Mouse (Mus musculus) monocyte, adult 2 months (primary cell): ENCODE measurements at regions not wholly inside any gene's neighbourhood (a gene's known extent, or its start where the extent isn't known, plus 50 kb on each side); places are given as distances from the start of the nearest gene placed in this dataset.
"Not testable (repeated sequence)": the region's sequence is repeated elsewhere in the genome, so short reads cannot be mapped to it uniquely, and the experiment has no call there.

Experiments
- DNase-seq, 2 experiments: peaks; one replicate each; pipeline ENCODE4 v3.0.0; 2022; ENCODE audit warnings: low spot score in 2 of 2, low read depth in 1 of 2

DNA sequence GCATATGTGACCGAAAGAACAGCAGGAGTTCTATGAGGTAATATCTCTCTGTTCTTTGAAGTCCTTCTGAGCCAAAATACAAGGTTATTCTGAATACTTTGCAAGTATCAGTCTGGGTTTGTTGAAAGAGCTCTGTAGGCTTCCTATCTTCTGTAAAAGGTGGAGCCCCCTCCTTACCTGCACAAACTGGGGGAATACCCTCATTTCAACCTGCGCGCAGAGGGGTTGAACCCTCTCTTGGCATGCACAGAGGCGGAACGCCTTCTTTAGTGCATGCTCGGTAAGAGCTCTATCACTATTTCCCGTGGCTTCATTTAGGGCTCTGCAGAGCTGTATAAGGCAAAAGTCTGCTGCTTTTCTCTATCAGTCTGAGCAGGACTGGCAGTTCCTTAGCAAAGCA lies 113.0 kb upstream of the Klf3 start:
- DNase-seq = no peak

- DNase-seq = no peak
These were observed 111.6 kb upstream of the Klf3 start for GRCm38 (mm10) chr5:64691406-64692100.

- no peak for DNase-seq
These were observed 110.9 kb upstream of the Klf3 start for GRCm38 (mm10) chr5:64692335-64692734.

- DNase-seq = no peak
These were observed 109.6 kb upstream of the Klf3 start for GRCm38 (mm10) chr5:64693616-64694015.

DNA sequence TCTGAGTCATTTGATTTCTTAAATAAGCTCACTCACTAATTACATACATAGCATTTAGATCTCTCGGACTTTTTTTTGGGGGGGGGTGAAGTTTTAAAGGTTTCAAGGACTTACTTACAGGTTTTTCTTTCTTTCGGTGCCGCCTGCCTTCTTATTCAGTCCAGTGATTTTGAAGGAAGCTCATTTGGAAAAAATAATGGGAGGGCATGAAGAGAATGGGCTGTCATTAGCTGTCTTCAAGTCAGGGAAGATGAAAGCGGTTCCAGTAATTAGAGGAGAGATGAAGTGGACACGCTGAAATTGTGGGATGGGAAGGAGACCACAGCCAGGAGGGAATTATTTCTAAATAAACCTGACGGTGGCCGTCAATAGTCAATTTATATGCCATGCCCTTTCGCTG lies 108.6 kb upstream of the Klf3 start:
- DNase-seq = no peak

- DNase-seq = no peak
These were observed 107.1 kb upstream of the Klf3 start for GRCm38 (mm10) chr5:64696099-64696498.

- DNase-seq = no peak
These were observed 105.7 kb upstream of the Klf3 start for GRCm38 (mm10) chr5:64697466-64697865.

GRCm38 (mm10) chr5:64698458-64699116 lies 104.6 kb upstream of the Klf3 start:
- DNase-seq = no peak

DNA sequence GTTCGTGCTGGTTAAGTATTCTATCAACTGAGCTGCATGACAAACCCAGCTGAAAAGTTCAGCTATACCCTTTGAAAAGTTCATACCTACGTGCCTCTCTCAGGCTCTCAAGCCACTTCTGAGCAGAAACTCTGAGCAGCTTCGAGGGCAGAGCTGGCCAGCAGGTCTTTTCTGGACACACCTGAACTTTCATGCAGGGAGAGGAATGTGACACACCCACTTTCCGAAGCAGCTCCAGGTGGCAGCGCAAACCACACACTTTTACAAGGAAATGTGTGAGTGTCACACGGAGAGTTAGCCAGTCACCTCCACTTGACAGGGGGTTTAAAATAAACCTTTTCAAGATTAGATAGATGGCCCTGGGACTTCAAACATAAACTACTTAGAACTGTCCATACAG lies 103.2 kb upstream of the Klf3 start:
- DNase-seq = no peak

GRCm38 (mm10) chr5:64701219-64701779 lies 101.9 kb upstream of the Klf3 start:
- DNase-seq = no peak

DNA sequence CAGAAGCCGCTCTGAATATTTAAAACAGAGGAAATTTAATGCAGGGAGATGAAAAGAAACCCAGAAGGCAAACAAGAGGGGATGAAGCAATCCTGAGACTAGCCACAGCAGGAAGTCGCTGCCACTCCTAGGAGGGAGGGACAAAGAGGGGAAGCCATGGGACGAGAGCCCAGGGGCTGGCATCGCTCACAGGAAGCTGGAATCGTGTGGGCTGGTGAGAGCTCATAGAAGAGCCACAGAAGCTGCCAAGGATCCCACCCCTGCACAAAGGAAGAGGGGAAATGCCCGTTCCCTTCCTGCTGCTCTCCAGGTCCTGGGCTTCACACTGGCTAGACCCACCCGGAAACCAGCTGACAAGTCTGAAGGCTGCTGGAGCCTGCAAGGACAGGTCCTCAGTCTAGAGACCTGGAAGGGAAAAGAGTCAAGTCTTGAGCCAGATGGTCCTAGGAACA lies 101.4 kb upstream of the Klf3 start:
- peak; percentile 19 to 39 for DNase-seq

DNA sequence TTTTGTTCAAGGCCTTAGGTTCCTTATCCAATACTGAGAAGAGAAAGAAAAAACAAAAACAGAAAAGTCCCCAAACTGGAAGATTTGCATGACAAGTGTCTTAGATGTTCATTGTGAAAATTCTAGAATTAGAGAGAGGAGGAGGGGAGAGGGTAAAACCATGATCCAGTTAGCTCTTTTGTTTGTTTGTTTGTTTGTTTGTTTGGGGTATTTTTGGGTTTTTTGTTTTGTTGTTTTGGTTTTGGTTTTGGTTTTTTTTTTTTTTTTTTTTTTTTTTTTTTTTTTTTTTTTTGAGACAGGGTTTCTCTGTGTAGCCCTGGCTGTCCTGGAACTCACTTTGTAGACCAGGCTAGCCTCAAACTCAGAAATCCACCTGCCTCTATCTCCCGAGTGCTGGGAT lies 100.8 kb upstream of the Klf3 start:
- DNase-seq = not testable (repeated sequence)

DNA sequence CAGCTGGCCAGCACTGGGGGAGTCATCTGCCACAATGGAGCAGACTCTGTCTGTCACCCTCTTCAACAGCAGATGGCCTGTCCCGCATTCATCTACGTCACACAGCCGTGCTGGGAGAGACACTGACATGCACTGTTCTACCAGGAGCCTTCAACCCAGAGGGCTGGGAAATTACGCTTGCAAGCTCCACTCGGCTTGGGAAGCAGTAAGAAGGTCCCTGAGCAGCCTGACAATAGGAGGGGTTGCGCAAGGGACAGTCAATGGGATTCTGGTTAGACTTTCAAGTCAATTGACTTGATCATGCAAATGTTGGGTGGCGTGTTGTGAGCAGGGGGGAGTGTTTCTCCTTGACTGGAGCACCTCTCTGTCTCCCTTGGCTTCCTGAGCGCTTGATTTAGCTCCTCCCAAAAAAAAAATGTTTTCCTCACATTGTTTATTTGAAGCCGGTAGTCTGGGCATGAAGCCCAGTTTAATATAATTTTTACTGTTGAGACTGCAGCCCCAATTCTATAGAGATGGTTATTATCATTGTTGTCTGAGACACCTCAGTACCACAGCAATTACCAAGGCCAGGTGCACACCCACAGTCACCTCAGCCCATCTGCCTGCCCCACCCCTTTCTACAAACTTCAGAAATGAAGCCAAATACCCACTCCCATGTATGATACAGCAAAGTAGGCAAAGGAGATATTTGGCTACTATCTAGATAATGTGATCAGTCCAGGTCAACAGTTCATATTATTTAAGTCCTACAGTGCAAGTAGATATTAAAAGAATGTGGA lies 99.9 kb upstream of the Klf3 start:
- DNase-seq = no peak

DNA sequence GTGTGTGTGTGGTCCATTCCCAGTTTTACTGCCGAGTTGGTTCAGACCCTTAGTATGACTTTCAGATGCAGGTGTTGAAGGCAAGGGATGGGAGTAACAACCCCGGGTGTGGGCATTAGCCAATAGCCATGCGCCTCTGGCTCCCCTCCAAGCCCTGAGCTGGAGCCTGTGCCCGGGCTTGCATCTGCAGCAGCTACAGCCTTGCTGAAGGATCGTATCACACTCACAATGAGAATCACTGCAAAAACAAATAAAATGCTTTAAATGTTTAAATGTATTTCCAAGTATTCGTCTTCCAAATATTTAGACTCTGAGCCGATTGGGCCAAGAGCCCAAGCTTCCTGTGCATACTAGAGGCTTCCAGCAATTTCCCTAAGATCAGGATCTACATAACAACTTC lies 99.0 kb upstream of the Klf3 start:
- DNase-seq = no peak

DNA sequence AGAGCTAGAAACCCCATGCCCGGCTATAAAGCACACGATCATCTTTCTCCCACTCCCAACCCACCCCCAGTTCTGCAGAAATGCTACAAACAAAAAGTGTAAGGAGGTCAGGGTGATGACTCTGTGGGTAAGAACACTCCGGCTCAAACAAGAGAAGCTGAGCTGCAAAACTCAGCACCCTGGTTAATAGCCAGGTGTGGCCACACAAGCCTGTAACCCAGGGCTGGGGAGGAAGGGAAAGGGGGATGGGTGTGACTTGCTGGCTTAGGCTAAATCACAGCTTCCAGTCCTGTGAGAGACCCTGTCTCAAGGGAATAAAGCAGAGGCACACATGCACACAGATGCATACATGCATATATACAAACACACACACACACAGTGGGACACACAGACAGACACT lies 96.6 kb upstream of the Klf3 start:
- no peak for DNase-seq

DNA sequence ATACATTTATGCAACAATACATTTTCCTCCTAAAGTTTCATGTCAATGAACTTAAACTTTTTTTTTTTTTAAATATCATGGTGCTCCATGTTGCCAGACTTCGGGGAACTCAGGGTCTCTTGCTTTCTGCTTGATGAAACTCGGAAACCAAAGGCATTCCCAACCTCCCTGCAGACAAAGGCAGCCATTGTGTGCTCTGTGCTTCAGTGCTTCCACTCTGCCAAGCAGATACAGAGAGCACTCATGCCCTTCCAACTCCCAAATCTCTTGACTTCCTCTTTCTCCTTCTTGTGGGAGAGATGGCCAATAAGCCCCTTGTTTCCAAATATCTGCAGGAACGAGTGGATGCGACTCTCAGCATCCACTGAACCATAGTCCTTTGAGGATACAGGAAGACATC lies 94.0 kb upstream of the Klf3 start:
- no peak for DNase-seq

DNA sequence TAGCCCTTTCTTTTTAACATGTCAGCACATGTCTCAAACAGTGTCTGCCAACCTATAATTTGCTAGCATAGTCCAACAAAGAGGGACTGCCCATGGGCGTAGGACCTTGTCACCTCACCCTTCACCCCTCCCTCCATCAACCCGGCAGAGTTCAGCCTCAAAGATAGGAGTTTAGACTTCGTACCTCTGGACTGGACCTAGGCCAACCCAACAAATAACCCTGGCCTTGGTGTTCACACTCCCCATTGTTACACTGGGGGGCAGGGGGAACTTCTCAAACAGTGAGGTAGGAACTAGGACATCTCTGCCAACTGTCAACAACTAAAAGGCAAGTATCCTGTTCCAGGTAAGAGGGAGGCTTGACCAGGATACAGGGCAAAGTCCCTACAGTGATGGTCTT lies 93.0 kb upstream of the Klf3 start:
- DNase-seq = no peak

- no peak for DNase-seq
These were observed 92.2 kb upstream of the Klf3 start for GRCm38 (mm10) chr5:64710968-64711367.

DNA sequence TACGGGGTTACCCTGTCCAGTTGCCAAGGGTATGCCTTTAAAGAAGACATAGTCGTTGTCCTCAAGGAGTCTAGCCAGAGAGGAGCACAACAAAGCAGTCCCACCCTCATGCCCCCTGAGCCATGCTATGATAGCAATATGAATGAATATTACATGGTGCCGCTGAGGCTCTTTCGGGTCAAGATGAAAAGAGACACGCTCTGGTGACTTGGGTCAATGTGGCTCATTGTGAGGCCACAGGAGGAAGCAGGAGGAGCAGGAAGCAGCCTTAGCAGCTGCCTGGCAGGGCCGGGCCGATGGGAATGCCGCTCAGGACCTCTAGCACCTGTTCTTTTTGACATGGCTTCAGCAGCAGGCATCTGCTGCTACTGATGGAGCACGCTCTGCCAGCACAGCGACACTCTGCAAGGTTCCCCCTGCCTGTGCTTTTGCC lies 89.0 kb upstream of the Klf3 start:
- no peak for DNase-seq

GRCm38 (mm10) chr5:64714710-64715109 lies 88.5 kb upstream of the Klf3 start:
- no peak for DNase-seq

DNA sequence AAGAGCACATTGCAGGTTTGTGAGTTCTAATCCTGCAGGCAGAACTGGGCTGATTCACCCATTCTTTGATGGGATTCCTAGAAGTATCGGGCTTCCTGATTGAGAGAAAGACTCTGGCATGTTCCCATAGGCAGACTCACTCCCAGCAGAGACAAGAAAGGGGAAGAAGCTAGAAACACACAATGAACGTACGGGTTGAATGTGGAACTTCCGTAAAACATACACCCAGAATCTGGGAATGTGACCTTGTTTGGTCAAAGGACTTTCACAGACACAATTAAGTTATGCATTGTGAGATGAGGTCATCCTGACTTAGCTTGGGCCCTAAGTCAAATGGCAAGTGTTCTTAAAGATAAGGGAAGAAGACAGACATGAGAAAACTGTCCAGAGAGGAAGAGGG lies 86.6 kb upstream of the Klf3 start:
- DNase-seq = no peak

- no peak for DNase-seq
These were observed 81.0 kb upstream of the Klf3 start for GRCm38 (mm10) chr5:64722211-64722610.
